ENCODE assay signal across 9 mouse cellular contexts in genomic region chr11:106980455-106980854, GRCm38 (mm10). TPM values are rescaled to one million over a fixed set of nuclear protein-coding genes. Genes with fewer than 3 reads are reported as not detected.
A peak's percentile ranks its signal among the peaks of the same experiment; 100 is the strongest.
DNase-seq lines count a peak whose midpoint lies in the region; ATAC-seq and TF ChIP-seq lines count a peak whose summit lies in the region.
"Had no signal": no experiment of that assay in that cellular context is flagged by ENCODE, and none has a peak within 500 bp of the region (broad histone marks: within the 10 kb centered on the region; RNA-seq: fewer than 3 reads in every experiment).

No protein-coding gene starts in this region.

- no peaks in the 10 kb centered on the region for H3K9me3 ChIP-seq in hindbrain, embryonic 10.5 days
- no peaks in the 10 kb centered on the region for H3K9me3 ChIP-seq in hindbrain, embryonic 12.5 days (replicated peaks)
- no peaks in the 10 kb centered on the region for H3K9me3 ChIP-seq in ES-Bruce4 (replicated peaks; ENCODE audit: control insufficient read depth, insufficient read depth, low read length, poor library complexity, severe bottlenecking)
- H3K9me3 ChIP-seq: embryonic facial prominence, embryonic 13.5 days had no signal

- DNase-seq in hindbrain, embryonic 10.5 days (ENCODE audit: low spot score), result peak; percentile 42
- peak; percentile 63 to 66 for DNase-seq in cerebellum, adult 18-20 months
- peak; percentile 42 for DNase-seq in gastrocnemius, postnatal 10 days
- DNase-seq in kidney, postnatal 10 days, result peak; percentile 76
- DNase-seq in lung, adult 2 months, result peak; percentile 30
- DNase-seq in right cerebral cortex, postnatal 36 days (ENCODE audit: low spot score in 2 of 2), result peak; percentile 20 to 39

- peak; percentile 57 for TF ChIP-seq CTCF in ES-Bruce4 (IDR thresholded peaks at IDR 0.05; ENCODE audit: low read depth, low read length)
- TF ChIP-seq CTCF in lung, adult 2 months (IDR thresholded peaks at IDR 0.05; ENCODE audit: insufficient read depth, low read length), result peak; percentile 74

- H3K4me1 ChIP-seq in hindbrain, embryonic 10.5 days (replicated peaks), result peaks cover 7% of the 10 kb centered on the region
- H3K4me1 ChIP-seq in hindbrain, embryonic 12.5 days, result no peaks in the 10 kb centered on the region
- no peaks in the 10 kb centered on the region for H3K4me1 ChIP-seq in ES-Bruce4 (ENCODE audit: control insufficient read depth, insufficient read depth, low read length)
- H3K4me1 ChIP-seq in lung, adult 2 months (ENCODE audit: control insufficient read depth, insufficient read depth, low read length), result peaks cover 8% of the 10 kb centered on the region
- H3K4me1 ChIP-seq: embryonic facial prominence, embryonic 13.5 days had no signal

- H3K9ac ChIP-seq in hindbrain, embryonic 12.5 days, result no peak overlapping the region
- H3K9ac ChIP-seq in ES-Bruce4 (ENCODE audit: low read depth, poor library complexity, severe bottlenecking), result no peak overlapping the region
- H3K9ac ChIP-seq: embryonic facial prominence, embryonic 13.5 days had no signal

- H3K4me3 ChIP-seq in hindbrain, embryonic 10.5 days, result no peak overlapping the region
- H3K4me3 ChIP-seq in hindbrain, embryonic 12.5 days, result no peak overlapping the region
- no peak overlapping the region for H3K4me3 ChIP-seq in ES-Bruce4 (ENCODE audit: low read depth, low read length)
- H3K4me3 ChIP-seq in lung, adult 2 months (replicated peaks; ENCODE audit: extremely low read depth, low read depth, low read length), result no peak overlapping the region
- H3K4me3 ChIP-seq: embryonic facial prominence, embryonic 13.5 days had no signal

- no peak for TF ChIP-seq POLR2A in ES-Bruce4 (IDR thresholded peaks at IDR 0.05; ENCODE audit: insufficient read depth, low read length)
- TF ChIP-seq POLR2A in lung, adult 2 months (IDR thresholded peaks at IDR 0.05; ENCODE audit: borderline replicate concordance, extremely low read depth, low read depth, low read length), result no peak

- H3K4me2 ChIP-seq in hindbrain, embryonic 12.5 days (replicated peaks), result no peak overlapping the region
- H3K4me2 ChIP-seq: embryonic facial prominence, embryonic 13.5 days had no signal

- no peaks in the 10 kb centered on the region for H3K27me3 ChIP-seq in hindbrain, embryonic 10.5 days (ENCODE audit: insufficient read depth, poor library complexity, severe bottlenecking)
- no peaks in the 10 kb centered on the region for H3K27me3 ChIP-seq in hindbrain, embryonic 12.5 days
- no peaks in the 10 kb centered on the region for H3K27me3 ChIP-seq in ES-Bruce4 (ENCODE audit: control insufficient read depth, insufficient read depth, low read length, poor library complexity, severe bottlenecking)
- H3K27me3 ChIP-seq: embryonic facial prominence, embryonic 13.5 days had no signal

- H3K36me3 ChIP-seq in hindbrain, embryonic 10.5 days, result peaks cover 15% of the 10 kb centered on the region
- H3K36me3 ChIP-seq in hindbrain, embryonic 12.5 days, result peaks cover 5% of the 10 kb centered on the region; the same call in 1 of the 2 replicates
- H3K36me3 ChIP-seq in ES-Bruce4 (ENCODE audit: control insufficient read depth, insufficient read depth, low read length, poor library complexity, severe bottlenecking), result peaks cover 3% of the 10 kb centered on the region
- H3K36me3 ChIP-seq: embryonic facial prominence, embryonic 13.5 days had no signal

- no peak for TF ChIP-seq EP300 in ES-Bruce4 (IDR thresholded peaks at IDR 0.05; ENCODE audit: insufficient read depth, low read depth, low read length)

- 25% methylated on average over 7 of the region's 7 CpGs for WGBS in hindbrain, embryonic 10.5 days
- 31% methylated on average over 7 of the region's 7 CpGs for whole genome bisulfite sequencing in hindbrain, embryonic 12.5 days
- WGBS in lung, adult 2 months, result 21% methylated on average over 7 of the region's 7 CpGs

- H3K27ac ChIP-seq in hindbrain, embryonic 10.5 days, result no peak overlapping the region
- no peak overlapping the region for H3K27ac ChIP-seq in hindbrain, embryonic 12.5 days
- no peak overlapping the region for H3K27ac ChIP-seq in ES-Bruce4 (ENCODE audit: insufficient read depth, low read length)
- H3K27ac ChIP-seq: embryonic facial prominence, embryonic 13.5 days had no signal

- ATAC-seq in hindbrain, embryonic 12.5 days (ENCODE audit: low FRiP score), result no peak

RNA-seq across cellular contexts. Expression of gene Kpna2, which starts 18.9 kb away (rescaled TPM):
- 653 and 682 TPM in 2 replicates for polyA plus RNA-seq in hindbrain, embryonic 10.5 days (2016; fragmentation: Nextera tagmentation; extraction: Ambion mirVana)
- 340 and 349 TPM in 2 replicates for polyA plus RNA-seq in hindbrain, embryonic 12.5 days (2016; fragmentation: Nextera tagmentation; extraction: Ambion mirVana)
- polyA plus RNA-seq in ES-Bruce4 (2011; ENCODE audit: insufficient read depth, insufficient read length, low read depth, missing spikeins), result 487 and 560 TPM in 2 replicates
- 10 to 100 TPM; 24.1 to 27.6 TPM for total RNA-seq in gastrocnemius, postnatal 10 days (2021)
- polyA plus RNA-seq in lung, adult 2 months (2012; rRNA removed), result 3.0 and 13.6 TPM in 2 replicates

RNA-seq across cellular contexts. Expression of gene 1810010H24Rik, which starts 45.0 kb away (rescaled TPM):
- polyA plus RNA-seq in hindbrain, embryonic 10.5 days (2016; fragmentation: Nextera tagmentation; extraction: Ambion mirVana), result 1.6 and 2.8 TPM in 2 replicates
- 4.3 and 4.5 TPM in 2 replicates for polyA plus RNA-seq in hindbrain, embryonic 12.5 days (2016; fragmentation: Nextera tagmentation; extraction: Ambion mirVana)
- 1.4 and 3.0 TPM in 2 replicates for polyA plus RNA-seq in ES-Bruce4 (2011; ENCODE audit: insufficient read depth, insufficient read length, low read depth, missing spikeins)
- 1 to 10 TPM; 2.5 to 3.0 TPM for total RNA-seq in gastrocnemius, postnatal 10 days (2021)
- polyA plus RNA-seq in lung, adult 2 months (2012; rRNA removed), result 39.7 and 53.1 TPM in 2 replicates

RNA-seq across cellular contexts. Expression of gene Smurf2, which starts 59.9 kb away (rescaled TPM):
- 13.0 and 13.3 TPM in 2 replicates for polyA plus RNA-seq in hindbrain, embryonic 10.5 days (2016; fragmentation: Nextera tagmentation; extraction: Ambion mirVana)
- 16.6 and 18.3 TPM in 2 replicates for polyA plus RNA-seq in hindbrain, embryonic 12.5 days (2016; fragmentation: Nextera tagmentation; extraction: Ambion mirVana)
- 50.1 and 50.2 TPM in 2 replicates for polyA plus RNA-seq in ES-Bruce4 (2011; ENCODE audit: insufficient read depth, insufficient read length, low read depth, missing spikeins)
- 10 to 100 TPM; 22.3 to 26.6 TPM for total RNA-seq in gastrocnemius, postnatal 10 days (2021)
- polyA plus RNA-seq in lung, adult 2 months (2012; rRNA removed), result 19.1 and 24.7 TPM in 2 replicates

Comparison
In these comparisons a context has a peak if more than half of its experiments do, and no peak if none do; other contexts are left out.
1. RNA of gene Kpna2, which starts 18.9 kb away (polyA plus RNA-seq): 653 to 682 TPM in hindbrain, embryonic 10.5 days, 487 to 560 TPM in ES-Bruce4 and 340 to 349 TPM in hindbrain, embryonic 12.5 days; 3.0 to 13.6 TPM in lung, adult 2 months; every median in the first group is over 10 times any median in the second.
2. Peak in every context shown above with its lines, with median percentiles within 50 percentile points of each other: DNase-seq.